Mouse (Mus musculus) cerebellum, adult 11 months (tissue): ENCODE data around the gene Tlk2.
A peak's percentile ranks its signal among the peaks of the same experiment; 100 is the strongest.

ENCODE experiments used
- DNase-seq: peaks from one replicate; pipeline ENCODE4 v3.0.0; 2022

Tlk2 gene

DNA sequence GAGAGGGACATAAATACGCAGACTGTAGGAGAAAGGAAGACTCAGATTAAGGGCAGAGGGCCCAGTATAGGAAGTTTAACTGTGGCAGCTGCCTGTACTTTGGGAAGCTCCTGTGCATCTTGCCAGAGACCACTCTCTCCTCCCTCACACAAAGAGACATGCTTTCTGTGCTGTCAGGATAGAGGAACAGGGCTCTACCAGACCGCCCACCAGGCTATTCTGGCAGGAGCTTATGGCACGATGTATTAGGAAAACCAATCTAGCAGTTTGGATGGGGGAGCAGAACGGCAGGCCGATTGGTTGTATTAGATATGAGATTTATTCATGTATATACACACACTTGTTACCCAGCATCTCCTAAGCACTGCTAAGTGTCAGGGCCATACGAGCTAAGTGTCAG lies 139.2 kb downstream of the Tlk2 start:
- no peak for DNase-seq

DNA sequence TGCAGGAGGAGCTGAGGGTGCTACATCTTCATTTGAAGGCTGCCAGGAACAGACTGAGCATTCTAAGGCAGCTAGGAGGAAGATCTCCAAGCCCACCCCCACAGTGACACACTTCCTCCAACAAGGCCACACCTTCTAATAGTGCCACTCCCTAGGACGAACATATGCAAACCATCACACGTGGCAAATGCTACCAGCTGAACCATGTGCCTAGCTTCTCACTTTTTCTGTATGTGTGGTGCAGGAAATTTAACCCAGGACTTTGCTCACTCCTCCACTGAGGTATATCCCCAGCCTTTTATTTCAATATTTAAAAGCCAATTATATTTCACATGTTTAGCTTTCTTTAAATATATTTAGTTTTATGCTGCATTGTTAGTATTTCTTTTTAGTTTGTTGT lies 142.5 kb downstream of the Tlk2 start:
- no peak for DNase-seq

DNA sequence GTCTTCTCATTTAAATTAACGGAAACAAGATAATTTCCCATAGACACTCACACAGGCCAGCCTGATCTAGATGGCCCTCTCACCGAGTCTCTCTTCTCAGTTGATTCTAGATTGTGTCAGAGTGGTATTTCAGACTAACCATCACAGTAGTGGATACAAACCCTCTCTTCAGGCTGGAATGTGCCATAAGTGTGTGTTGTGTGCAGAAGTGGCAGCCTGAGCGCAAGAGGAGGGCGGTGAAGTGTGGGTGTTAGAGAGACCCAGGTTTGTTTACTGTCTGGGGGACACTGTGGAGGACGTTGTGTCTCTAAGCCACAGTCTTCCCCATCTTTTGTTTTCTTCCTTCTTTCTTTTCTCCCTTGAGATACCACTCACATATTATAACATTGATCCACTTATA lies 144.9 kb downstream of the Tlk2 start:
- no peak for DNase-seq

GRCm38 (mm10) chr11:105327101-105327500 lies 148.5 kb downstream of the Tlk2 start:
- no peak for DNase-seq

GRCm38 (mm10) chr11:105329962-105330361 lies 151.4 kb downstream of the Tlk2 start:
- no peak for DNase-seq

DNA sequence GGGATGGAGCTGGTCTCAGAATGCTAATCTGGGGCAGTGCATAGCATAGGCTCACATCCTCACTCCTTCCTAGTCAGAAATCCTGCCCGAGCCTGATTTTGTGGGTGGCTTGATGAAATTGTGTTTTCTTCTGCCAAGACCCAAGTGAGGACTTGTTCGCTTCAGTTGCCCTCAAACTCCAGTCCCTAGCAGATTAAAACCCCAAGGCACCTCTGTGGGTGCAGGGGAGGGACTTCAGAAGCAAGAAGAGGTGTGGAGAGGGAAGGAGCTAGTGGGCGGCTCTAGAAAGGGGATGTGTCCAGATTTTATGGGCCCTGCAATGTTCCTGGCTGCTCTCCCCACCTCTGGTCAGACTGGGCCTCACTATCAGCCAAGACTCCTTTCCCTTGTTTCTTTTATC lies 152.5 kb downstream of the Tlk2 start:
- no peak for DNase-seq

DNA sequence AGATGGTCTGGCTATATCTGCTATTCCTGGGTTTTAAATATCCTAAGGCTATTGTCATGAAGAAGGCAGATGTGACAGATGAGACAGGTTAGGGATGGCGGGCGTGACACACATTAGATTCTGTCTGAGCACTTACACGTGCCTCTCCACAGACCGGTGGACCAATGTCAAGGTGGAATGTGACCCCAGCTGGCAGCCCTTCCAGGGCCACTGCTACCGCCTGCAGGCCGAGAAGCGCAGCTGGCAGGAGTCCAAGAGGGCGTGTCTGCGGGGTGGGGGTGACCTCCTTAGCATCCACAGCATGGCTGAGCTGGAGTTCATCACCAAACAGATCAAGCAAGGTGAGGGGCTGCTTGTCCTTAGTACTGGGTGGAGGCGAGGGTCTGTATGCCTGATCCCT lies 153.1 kb downstream of the Tlk2 start:
- DNase-seq, result no peak

GRCm38 (mm10) chr11:105332468-105332867 lies 153.9 kb downstream of the Tlk2 start:
- DNase-seq, result peak; percentile 50
